Mouse (Mus musculus): Measurements from ENCODE around the gene Zfp810. TPM values are rescaled to one million over a fixed set of nuclear protein-coding genes. Genes with fewer than 3 reads are reported as not detected.
"Not testable (repeated sequence)": the region's sequence is repeated elsewhere in the genome, so short reads cannot be mapped to it uniquely, and the experiment has no call there.

The Zfp810 gene
- polyA plus RNA-seq, 1 experiment from 2014 or later: 38.4 TPM

- WGBS: 100% methylated on average over 1 of the region's 1 CpGs
- no peak overlapping the region for H3K4me3 ChIP-seq (replicated peaks; ENCODE audit: low read depth, low read length)
These were observed 17.1 kb upstream of the Zfp810 start for GRCm38 (mm10) chr9:22324579-22324978.

GRCm38 (mm10) chr9:22322381-22323211 lies 15.1 kb upstream of the Zfp810 start:
- no peak overlapping the region for H3K27ac ChIP-seq (replicated peaks; ENCODE audit: low read depth, low read length)
- DNase-seq: no peak
- H3K9me3 ChIP-seq (ENCODE audit: control insufficient read depth, low read length): no peaks in the 10 kb centered on the region
- H3K36me3 ChIP-seq (ENCODE audit: control insufficient read depth, insufficient read depth, low read length): no peaks in the 10 kb centered on the region
- 86% methylated on average over 8 of the region's 8 CpGs for WGBS
- no peak overlapping the region for H3K4me2 ChIP-seq (ENCODE audit: low read length)
- H3K27me3 ChIP-seq (ENCODE audit: control insufficient read depth, insufficient read depth, low read length): no peaks in the 10 kb centered on the region
- no peak for ATAC-seq (ENCODE audit: low FRiP score, low TSS enrichment)
- 0 out of 2 replicates have a peak, but pooled peaks cover 1% of the 10 kb centered on the region for H3K4me1 ChIP-seq (ENCODE audit: control insufficient read depth, insufficient read depth, low read length)
- no peak overlapping the region for H3K4me3 ChIP-seq (replicated peaks; ENCODE audit: low read depth, low read length)
- H3K9ac ChIP-seq (replicated peaks; ENCODE audit: low read length): no peak overlapping the region

More at GRCm38 (mm10) chr9:22324579-22324978, 17.1 kb upstream of the Zfp810 start:
- DNase-seq (no peak), ATAC-seq (ENCODE audit: low FRiP score, low TSS enrichment) (no peak)
- no peak overlapping the region for H3K4me2 ChIP-seq (ENCODE audit: low read length)
- no peak overlapping the region for H3K27ac ChIP-seq (replicated peaks; ENCODE audit: low read depth, low read length)
- 0 out of 2 replicates have a peak, but pooled peaks cover 5% of the 10 kb centered on the region for H3K4me1 ChIP-seq (ENCODE audit: control insufficient read depth, insufficient read depth, low read length)
- no peaks in the 10 kb centered on the region for H3K9me3 ChIP-seq (ENCODE audit: control insufficient read depth, low read length)
- H3K9ac ChIP-seq (replicated peaks; ENCODE audit: low read length): no peak overlapping the region
- no peaks in the 10 kb centered on the region for H3K36me3 ChIP-seq (ENCODE audit: control insufficient read depth, insufficient read depth, low read length)
- no peaks in the 10 kb centered on the region for H3K27me3 ChIP-seq (ENCODE audit: control insufficient read depth, insufficient read depth, low read length)

- H3K4me1 ChIP-seq (ENCODE audit: control insufficient read depth, insufficient read depth, low read length): no peaks in the 10 kb centered on the region
- H3K9ac ChIP-seq (replicated peaks; ENCODE audit: low read length): no peak overlapping the region
- no peaks in the 10 kb centered on the region for H3K27me3 ChIP-seq (ENCODE audit: control insufficient read depth, insufficient read depth, low read length)
- DNase-seq (no peak), ATAC-seq (ENCODE audit: low FRiP score, low TSS enrichment) (no peak)
- no peak overlapping the region for H3K4me3 ChIP-seq (replicated peaks; ENCODE audit: low read depth, low read length)
- H3K27ac ChIP-seq (replicated peaks; ENCODE audit: low read depth, low read length): no peak overlapping the region
- H3K36me3 ChIP-seq (ENCODE audit: control insufficient read depth, insufficient read depth, low read length): no peaks in the 10 kb centered on the region
- H3K4me2 ChIP-seq (ENCODE audit: low read length): no peak overlapping the region
- WGBS: 93% methylated on average over 1 of the region's 1 CpGs
- no peaks in the 10 kb centered on the region for H3K9me3 ChIP-seq (ENCODE audit: control insufficient read depth, low read length)
These were observed 11.7 kb upstream of the Zfp810 start for GRCm38 (mm10) chr9:22319109-22319508.

DNA sequence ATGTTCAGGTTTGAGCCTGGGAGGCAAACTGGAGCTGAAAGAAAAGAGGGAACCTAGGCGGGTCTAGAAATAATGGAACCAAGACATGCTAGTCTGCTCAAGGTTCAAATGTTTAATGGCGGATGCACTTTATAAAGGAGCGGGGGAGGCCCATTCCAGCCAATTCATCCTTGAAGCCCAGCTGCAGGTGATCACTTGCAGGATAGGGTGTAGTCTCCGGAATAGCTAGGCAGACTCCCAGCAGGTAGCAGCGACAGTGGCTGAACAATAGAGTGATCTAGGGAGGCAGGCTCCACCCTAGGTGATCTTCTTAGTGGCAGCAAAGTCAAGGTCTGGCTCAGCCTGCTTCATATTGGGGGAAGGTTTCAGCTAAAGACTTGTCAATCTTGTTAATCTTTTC lies 8.6 kb upstream of the Zfp810 start:
- ATAC-seq (ENCODE audit: low FRiP score, low TSS enrichment); H3K4me1 ChIP-seq (ENCODE audit: control insufficient read depth, insufficient read depth, low read length); H3K9ac ChIP-seq (replicated peaks; ENCODE audit: low read length); H3K36me3 ChIP-seq (ENCODE audit: control insufficient read depth, insufficient read depth, low read length); DNase-seq; H3K4me2 ChIP-seq (ENCODE audit: low read length); H3K27ac ChIP-seq (replicated peaks; ENCODE audit: low read depth, low read length); H3K4me3 ChIP-seq (replicated peaks; ENCODE audit: low read depth, low read length); H3K27me3 ChIP-seq (ENCODE audit: control insufficient read depth, insufficient read depth, low read length); H3K9me3 ChIP-seq (ENCODE audit: control insufficient read depth, low read length): not testable (repeated sequence)
- 60% methylated on average over 5 of the region's 5 CpGs for WGBS

- no peaks in the 10 kb centered on the region for H3K9me3 ChIP-seq (ENCODE audit: control insufficient read depth, low read length)
- H3K27me3 ChIP-seq (ENCODE audit: control insufficient read depth, insufficient read depth, low read length): no peaks in the 10 kb centered on the region
- no peak overlapping the region for H3K4me2 ChIP-seq (ENCODE audit: low read length)
- ATAC-seq (ENCODE audit: low FRiP score, low TSS enrichment) (no peak), DNase-seq (no peak)
- H3K36me3 ChIP-seq (ENCODE audit: control insufficient read depth, insufficient read depth, low read length): no peaks in the 10 kb centered on the region
- no peak overlapping the region for H3K4me3 ChIP-seq (replicated peaks; ENCODE audit: low read depth, low read length)
- no peaks in the 10 kb centered on the region for H3K4me1 ChIP-seq (ENCODE audit: control insufficient read depth, insufficient read depth, low read length)
- no peak overlapping the region for H3K27ac ChIP-seq (replicated peaks; ENCODE audit: low read depth, low read length)
- 94% methylated on average over 3 of the region's 3 CpGs for WGBS
- no peak overlapping the region for H3K9ac ChIP-seq (replicated peaks; ENCODE audit: low read length)
These were observed 6.6 kb upstream of the Zfp810 start for GRCm38 (mm10) chr9:22314066-22314465.

- Histone ChIP-seq H3K4me1 (ENCODE audit: control insufficient read depth, insufficient read depth, low read length) (no peaks in the 10 kb centered on the region), H3K4me2 (ENCODE audit: low read length) (no peak overlapping the region), H3K9ac (replicated peaks; ENCODE audit: low read length) (no peak overlapping the region), H3K27me3 (ENCODE audit: control insufficient read depth, insufficient read depth, low read length) (no peaks in the 10 kb centered on the region), H3K27ac (replicated peaks; ENCODE audit: low read depth, low read length) (no peak overlapping the region), H3K9me3 (ENCODE audit: control insufficient read depth, low read length) (no peaks in the 10 kb centered on the region), H3K36me3 (ENCODE audit: control insufficient read depth, insufficient read depth, low read length) (no peaks in the 10 kb centered on the region), H3K4me3 (replicated peaks; ENCODE audit: low read depth, low read length) (no peak overlapping the region)
- WGBS: 93% methylated on average over 5 of the region's 5 CpGs
- ATAC-seq (ENCODE audit: low FRiP score, low TSS enrichment) (no peak), DNase-seq (no peak)
These were observed 5.8 kb upstream of the Zfp810 start for GRCm38 (mm10) chr9:22313218-22313617.

GRCm38 (mm10) chr9:22309651-22310050 lies 2.2 kb upstream of the Zfp810 start:
- Histone ChIP-seq H3K9me3 (ENCODE audit: control insufficient read depth, low read length) (no peaks in the 10 kb centered on the region; the same call in 1 of the 2 replicates), H3K27me3 (ENCODE audit: control insufficient read depth, insufficient read depth, low read length) (no peaks in the 10 kb centered on the region), H3K4me1 (ENCODE audit: control insufficient read depth, insufficient read depth, low read length) (peaks cover 6% of the 10 kb centered on the region), H3K9ac (replicated peaks; ENCODE audit: low read length) (no peak overlapping the region), H3K27ac (replicated peaks; ENCODE audit: low read depth, low read length) (no peak overlapping the region), H3K4me3 (replicated peaks; ENCODE audit: low read depth, low read length) (no peak overlapping the region), H3K4me2 (ENCODE audit: low read length) (no peak overlapping the region), H3K36me3 (ENCODE audit: control insufficient read depth, insufficient read depth, low read length) (peaks cover 7% of the 10 kb centered on the region)
- no peak for DNase-seq
- ATAC-seq (ENCODE audit: low FRiP score, low TSS enrichment): no peak
- 92% methylated on average over 5 of the region's 5 CpGs for WGBS

GRCm38 (mm10) chr9:22307920-22308262 lies 443 bp upstream of the Zfp810 start:
- whole genome bisulfite sequencing: 9% methylated on average over 9 of the region's 9 CpGs
- 0 out of 2 replicates have a peak overlapping the region, but pooled peaks have one; percentile 100 for H3K9ac ChIP-seq (replicated peaks; ENCODE audit: low read length)
- peak; percentile 15; the same call in 1 of the 2 replicates for ATAC-seq (ENCODE audit: low FRiP score, low TSS enrichment)

GRCm38 (mm10) chr9:22306726-22307125 lies 722 bp downstream of the Zfp810 start:
- DNase-seq (peak; percentile 72), ATAC-seq (ENCODE audit: low FRiP score, low TSS enrichment) (no peak)
- Histone ChIP-seq H3K36me3 (ENCODE audit: control insufficient read depth, insufficient read depth, low read length) (peaks cover 31% of the 10 kb centered on the region), H3K4me3 (replicated peaks; ENCODE audit: low read depth, low read length) (peak overlapping the region; percentile 94), H3K27me3 (ENCODE audit: control insufficient read depth, insufficient read depth, low read length) (no peaks in the 10 kb centered on the region), H3K9ac (replicated peaks; ENCODE audit: low read length) (peak overlapping the region; percentile 100), H3K9me3 (ENCODE audit: control insufficient read depth, low read length) (peaks cover 9% of the 10 kb centered on the region), H3K4me2 (ENCODE audit: low read length) (peak overlapping the region; percentile 82), H3K27ac (replicated peaks; ENCODE audit: low read depth, low read length) (peak overlapping the region; percentile 96), H3K4me1 (ENCODE audit: control insufficient read depth, insufficient read depth, low read length) (peaks cover 6% of the 10 kb centered on the region)
- WGBS: 19% methylated on average over 6 of the region's 6 CpGs

More at GRCm38 (mm10) chr9:22307920-22308262, 443 bp upstream of the Zfp810 start:
- peak overlapping the region; percentile 96 for H3K27ac ChIP-seq (replicated peaks; ENCODE audit: low read depth, low read length)
- H3K36me3 ChIP-seq (ENCODE audit: control insufficient read depth, insufficient read depth, low read length): peaks cover 24% of the 10 kb centered on the region
- DNase-seq; H3K27me3 ChIP-seq (ENCODE audit: control insufficient read depth, insufficient read depth, low read length); H3K4me1 ChIP-seq (ENCODE audit: control insufficient read depth, insufficient read depth, low read length); H3K9me3 ChIP-seq (ENCODE audit: control insufficient read depth, low read length): not testable (repeated sequence)
- peak overlapping the region; percentile 82 for H3K4me2 ChIP-seq (ENCODE audit: low read length)
- peak overlapping the region; percentile 94 for H3K4me3 ChIP-seq (replicated peaks; ENCODE audit: low read depth, low read length)

Data from midbrain, embryonic 14.5 days (tissue).